Mouse (Mus musculus): ENCODE measurements around the gene Elp5. TPM values are rescaled to one million over a fixed set of nuclear protein-coding genes. Genes with fewer than 3 reads are reported as not detected.

Elp5 gene
- polyA plus RNA-seq, 1 experiment from 2014 or later = 168 TPM

- DNase-seq (ENCODE audit: low spot score) = peak; percentile 94
- Histone ChIP-seq H3K4me1 (ENCODE audit: control insufficient read depth, insufficient read depth, low read length) (peaks cover 7% of the 10 kb centered on the region), H3K27me3 (ENCODE audit: control insufficient read depth, insufficient read depth, low read length) (no peaks in the 10 kb centered on the region), H3K27ac (ENCODE audit: low read depth, low read length) (peak within 1 kb of the TSS; percentile 66), H3K4me2 (ENCODE audit: low read depth) (peak within 1 kb of the TSS; percentile 59), H3K4me3 (ENCODE audit: low read depth, low read length) (peak within 1 kb of the TSS; percentile 61), H3K9ac (ENCODE audit: low read length) (peak within 1 kb of the TSS; percentile 75), H3K36me3 (ENCODE audit: control insufficient read depth, insufficient read depth, low read length) (peaks cover 10% of the 10 kb centered on the region), H3K9me3 (ENCODE audit: control insufficient read depth, low read length) (no peaks in the 10 kb centered on the region)
- peak; percentile 55; the same call in 1 of the 2 replicates for ATAC-seq (ENCODE audit: insufficient read depth, low FRiP score, low TSS enrichment)
- WGBS = under 1% methylated on average over 40 of the region's 40 CpGs
Measured at GRCm38 (mm10) chr11:69990850-69991691, 8.8 kb upstream of the Elp5 start, which contains the start of gene Gabarap. Gene Gabarap, plus strand, starts transcription at chr11:69991143.

GRCm38 (mm10) chr11:69989949-69990348, 7.6 kb upstream of the Elp5 start:
- Histone ChIP-seq H3K4me2 (ENCODE audit: low read depth) (no peak overlapping the region), H3K27me3 (ENCODE audit: control insufficient read depth, insufficient read depth, low read length) (no peaks in the 10 kb centered on the region), H3K9me3 (ENCODE audit: control insufficient read depth, low read length) (no peaks in the 10 kb centered on the region), H3K4me1 (ENCODE audit: control insufficient read depth, insufficient read depth, low read length) (peaks cover 7% of the 10 kb centered on the region), H3K27ac (ENCODE audit: low read depth, low read length) (no peak overlapping the region), H3K4me3 (ENCODE audit: low read depth, low read length) (no peak overlapping the region), H3K36me3 (ENCODE audit: control insufficient read depth, insufficient read depth, low read length) (peaks cover 14% of the 10 kb centered on the region), H3K9ac (ENCODE audit: low read length) (no peak overlapping the region)
- ATAC-seq (ENCODE audit: insufficient read depth, low FRiP score, low TSS enrichment) = no peak; the same call in 1 of the 2 replicates
- 93% methylated on average over 8 of the region's 8 CpGs for WGBS
- no peak for DNase-seq (ENCODE audit: low spot score)

DNA sequence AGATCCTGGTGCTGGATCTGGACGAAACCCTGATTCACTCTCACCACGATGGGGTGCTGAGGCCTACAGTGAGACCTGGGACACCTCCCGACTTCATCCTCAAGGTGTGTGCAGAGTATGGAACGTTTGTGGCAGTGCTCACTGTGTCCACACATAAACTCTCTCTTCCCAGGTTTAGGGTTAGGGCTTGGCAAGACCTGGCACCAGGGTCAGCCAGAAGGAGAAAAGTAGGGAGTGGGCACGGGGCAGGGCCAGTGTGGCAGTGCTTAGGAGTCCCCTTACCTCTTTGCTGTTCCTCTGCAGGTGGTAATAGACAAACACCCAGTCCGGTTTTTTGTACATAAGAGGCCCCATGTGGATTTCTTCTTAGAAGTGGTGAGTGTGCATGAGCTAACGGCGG, 2.1 kb upstream of the Elp5 start:
- Histone ChIP-seq H3K4me1 (ENCODE audit: control insufficient read depth, insufficient read depth, low read length) (peaks cover 8% of the 10 kb centered on the region), H3K4me2 (ENCODE audit: low read depth) (no peak overlapping the region), H3K4me3 (ENCODE audit: low read depth, low read length) (no peak overlapping the region), H3K9me3 (ENCODE audit: control insufficient read depth, low read length) (no peaks in the 10 kb centered on the region), H3K27me3 (ENCODE audit: control insufficient read depth, insufficient read depth, low read length) (no peaks in the 10 kb centered on the region), H3K9ac (ENCODE audit: low read length) (no peak overlapping the region), H3K36me3 (ENCODE audit: control insufficient read depth, insufficient read depth, low read length) (peaks cover 17% of the 10 kb centered on the region), H3K27ac (ENCODE audit: low read depth, low read length) (no peak overlapping the region)
- DNase-seq (ENCODE audit: low spot score) (no peak), ATAC-seq (ENCODE audit: insufficient read depth, low FRiP score, low TSS enrichment) (no peak)
- 91% methylated on average over 8 of the region's 8 CpGs for WGBS

- DNase-seq (ENCODE audit: low spot score) = no peak
- peaks cover 12% of the 10 kb centered on the region for H3K36me3 ChIP-seq (ENCODE audit: control insufficient read depth, insufficient read depth, low read length)
- H3K4me2 ChIP-seq (ENCODE audit: low read depth) = no peak overlapping the region
- peaks cover 8% of the 10 kb centered on the region for H3K4me1 ChIP-seq (ENCODE audit: control insufficient read depth, insufficient read depth, low read length)
- H3K27ac ChIP-seq (ENCODE audit: low read depth, low read length) = no peak overlapping the region
- no peaks in the 10 kb centered on the region for H3K27me3 ChIP-seq (ENCODE audit: control insufficient read depth, insufficient read depth, low read length)
- H3K9me3 ChIP-seq (ENCODE audit: control insufficient read depth, low read length) = no peaks in the 10 kb centered on the region
- H3K4me3 ChIP-seq (ENCODE audit: low read depth, low read length) = no peak overlapping the region
- no peak overlapping the region for H3K9ac ChIP-seq (ENCODE audit: low read length)
- ATAC-seq (ENCODE audit: insufficient read depth, low FRiP score, low TSS enrichment) = no peak
- 91% methylated on average over 4 of the region's 4 CpGs for WGBS
Measured at GRCm38 (mm10) chr11:69983377-69983776, 1.1 kb upstream of the Elp5 start.

DNA sequence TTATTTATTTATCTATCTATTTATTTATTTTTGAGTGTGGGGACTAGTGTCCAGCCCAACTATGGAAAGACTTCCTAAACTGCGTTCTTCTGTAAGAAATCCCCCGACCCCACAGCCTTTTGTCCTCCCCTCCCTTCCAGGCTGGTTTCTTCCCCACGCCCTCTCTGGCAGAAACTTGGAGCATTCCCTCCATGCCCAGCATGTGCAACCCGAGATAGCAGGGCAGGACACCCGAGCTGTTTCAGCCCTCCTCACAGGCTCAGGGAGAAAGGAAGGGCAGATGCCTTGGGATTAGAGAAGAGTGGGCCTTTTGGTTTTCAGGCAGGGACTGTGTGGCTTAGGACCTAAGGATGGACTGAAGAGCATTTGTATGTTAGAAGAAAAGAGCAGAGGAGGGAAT, 560 bp upstream of the Elp5 start:
- peak overlapping the region; percentile 84 for H3K4me2 ChIP-seq (ENCODE audit: low read depth)
- no peak for ATAC-seq (ENCODE audit: insufficient read depth, low FRiP score, low TSS enrichment)
- H3K36me3 ChIP-seq (ENCODE audit: control insufficient read depth, insufficient read depth, low read length) = peaks cover 12% of the 10 kb centered on the region

DNA sequence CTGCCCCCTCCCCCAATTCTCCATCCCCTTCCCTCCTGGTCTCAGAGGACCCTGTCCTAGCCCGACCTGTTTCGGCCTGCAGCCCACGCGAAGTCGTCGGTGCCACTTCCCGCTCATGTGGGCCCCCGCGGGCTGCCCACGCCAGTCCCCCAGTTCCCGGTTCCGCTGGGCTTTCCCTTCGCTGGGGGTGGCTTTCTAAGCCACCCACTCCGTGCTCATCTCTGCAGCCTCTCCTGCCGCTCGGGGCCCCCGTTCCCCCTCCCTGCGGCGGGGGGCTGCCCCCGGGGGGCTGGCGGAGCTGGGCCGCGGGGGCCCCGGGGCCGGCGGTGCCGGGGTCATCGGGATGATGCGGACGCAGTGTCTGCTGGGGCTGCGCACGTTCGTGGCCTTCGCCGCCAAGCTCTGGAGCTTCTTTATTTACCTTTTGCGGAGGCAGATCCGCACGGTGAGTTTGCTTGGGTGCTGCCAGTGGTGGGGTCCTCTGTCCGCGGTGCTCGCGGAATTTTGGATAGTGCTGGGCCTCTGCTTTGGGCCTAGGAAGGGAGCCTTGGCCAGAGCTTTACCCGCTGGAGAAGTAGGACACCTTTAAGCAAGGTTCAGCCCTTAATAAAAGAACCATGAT, 1.1 kb downstream of the Elp5 start, which contains the start of gene Ctdnep1:
TSS of gene Ctdnep1 (plus strand) at position 16 of the 622 bp plus-strand sequence.
- H3K4me2 ChIP-seq (ENCODE audit: low read depth) = peak within 1 kb of the TSS; percentile 84
- peak; percentile 65 for ATAC-seq (ENCODE audit: insufficient read depth, low FRiP score, low TSS enrichment)
- WGBS = under 1% methylated on average over 33 of the region's 43 CpGs
- no peak for DNase-seq (ENCODE audit: low spot score)
- peaks cover 8% of the 10 kb centered on the region for H3K4me1 ChIP-seq (ENCODE audit: control insufficient read depth, insufficient read depth, low read length)
- peak within 1 kb of the TSS; percentile 86 for H3K4me3 ChIP-seq (ENCODE audit: low read depth, low read length)
- H3K27me3 ChIP-seq (ENCODE audit: control insufficient read depth, insufficient read depth, low read length) = no peaks in the 10 kb centered on the region
- H3K27ac ChIP-seq (ENCODE audit: low read depth, low read length) = peak within 1 kb of the TSS; percentile 97
- peaks cover 12% of the 10 kb centered on the region for H3K36me3 ChIP-seq (ENCODE audit: control insufficient read depth, insufficient read depth, low read length)
- H3K9me3 ChIP-seq (ENCODE audit: control insufficient read depth, low read length) = no peaks in the 10 kb centered on the region
- peak within 1 kb of the TSS; percentile 90 for H3K9ac ChIP-seq (ENCODE audit: low read length)

More for the DNA sequence above, 560 bp upstream of the Elp5 start:
- WGBS = 50% methylated on average over 5 of the region's 5 CpGs
- no peaks in the 10 kb centered on the region for H3K27me3 ChIP-seq (ENCODE audit: control insufficient read depth, insufficient read depth, low read length)
- peak overlapping the region; percentile 45; the same call in 1 of the 2 replicates for H3K9ac ChIP-seq (ENCODE audit: low read length)
- peaks cover 8% of the 10 kb centered on the region for H3K4me1 ChIP-seq (ENCODE audit: control insufficient read depth, insufficient read depth, low read length)
- H3K4me3 ChIP-seq (ENCODE audit: low read depth, low read length) = peak overlapping the region; percentile 86; the same call in 1 of the 2 replicates
- H3K9me3 ChIP-seq (ENCODE audit: control insufficient read depth, low read length) = no peaks in the 10 kb centered on the region
- H3K27ac ChIP-seq (ENCODE audit: low read depth, low read length) = no peak overlapping the region
- DNase-seq (ENCODE audit: low spot score) = no peak

- DNase-seq (ENCODE audit: low spot score) (peak; percentile 99), ATAC-seq (ENCODE audit: insufficient read depth, low FRiP score, low TSS enrichment) (peak; percentile 87)
- no peaks in the 10 kb centered on the region for H3K9me3 ChIP-seq (ENCODE audit: control insufficient read depth, low read length)
- no peaks in the 10 kb centered on the region for H3K27me3 ChIP-seq (ENCODE audit: control insufficient read depth, insufficient read depth, low read length)
- H3K9ac ChIP-seq (ENCODE audit: low read length) = peak overlapping the region; percentile 90
- WGBS = under 1% methylated on average over 51 of the region's 60 CpGs
- H3K4me1 ChIP-seq (ENCODE audit: control insufficient read depth, insufficient read depth, low read length) = peaks cover 8% of the 10 kb centered on the region
- H3K4me2 ChIP-seq (ENCODE audit: low read depth) = peak overlapping the region; percentile 84
- H3K36me3 ChIP-seq (ENCODE audit: control insufficient read depth, insufficient read depth, low read length) = peaks cover 13% of the 10 kb centered on the region
- peak overlapping the region; percentile 97 for H3K27ac ChIP-seq (ENCODE audit: low read depth, low read length)
- peak overlapping the region; percentile 86 for H3K4me3 ChIP-seq (ENCODE audit: low read depth, low read length)
Measured at GRCm38 (mm10) chr11:69980196-69981140, 1.8 kb downstream of the Elp5 start.

DNA sequence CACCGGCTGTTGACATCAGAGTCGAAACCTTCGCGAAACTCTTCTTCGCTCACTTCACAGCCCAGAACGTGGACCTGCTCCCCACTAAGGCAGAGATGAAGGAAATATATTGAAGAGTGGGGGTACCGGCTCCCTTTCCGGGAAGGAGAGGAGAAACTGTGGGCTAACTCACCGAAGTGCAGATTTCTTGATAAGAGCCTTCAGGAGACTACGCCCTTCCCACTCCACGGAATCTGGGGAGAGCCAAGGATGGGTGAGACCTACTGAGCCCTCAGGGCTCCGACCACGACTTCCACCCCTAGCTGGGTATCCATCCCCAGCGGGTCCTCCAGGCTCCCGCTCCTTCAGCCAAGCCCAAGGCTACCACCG, 2.5 kb downstream of the Elp5 start:
- peak overlapping the region; percentile 97 for H3K27ac ChIP-seq (ENCODE audit: low read depth, low read length)
- H3K9ac ChIP-seq (ENCODE audit: low read length) = peak overlapping the region; percentile 90
- H3K36me3 ChIP-seq (ENCODE audit: control insufficient read depth, insufficient read depth, low read length) = peaks cover 11% of the 10 kb centered on the region
- ATAC-seq (ENCODE audit: insufficient read depth, low FRiP score, low TSS enrichment) (no peak), DNase-seq (ENCODE audit: low spot score) (no peak)
- WGBS = 4% methylated on average over 16 of the region's 16 CpGs
- H3K4me2 ChIP-seq (ENCODE audit: low read depth) = peak overlapping the region; percentile 84
- H3K4me1 ChIP-seq (ENCODE audit: control insufficient read depth, insufficient read depth, low read length) = peaks cover 8% of the 10 kb centered on the region
- no peaks in the 10 kb centered on the region for H3K9me3 ChIP-seq (ENCODE audit: control insufficient read depth, low read length)
- peak overlapping the region; percentile 86 for H3K4me3 ChIP-seq (ENCODE audit: low read depth, low read length)
- H3K27me3 ChIP-seq (ENCODE audit: control insufficient read depth, insufficient read depth, low read length) = no peaks in the 10 kb centered on the region

Measured in neural tube, embryonic 11.5 days (tissue).